Mouse (Mus musculus) skeletal muscle tissue, postnatal 0 days (tissue): ENCODE data around the gene Zfp995. TPM values are rescaled to one million over a fixed set of nuclear protein-coding genes. Genes with fewer than 3 reads are reported as not detected.

ENCODE experiments used
- polyA plus RNA-seq: library from polyadenylated mRNA; unstranded; fragments of >200 nt; fragmentation: Nextera tagmentation; extraction: Ambion mirVana; gene quantifications from 2 replicates; pipeline ENCODE4 v1.2.1, GENCODE M21; 2015

Zfp995 gene
- 2.8 and 3.6 TPM in 2 replicates for polyA plus RNA-seq

DNA sequence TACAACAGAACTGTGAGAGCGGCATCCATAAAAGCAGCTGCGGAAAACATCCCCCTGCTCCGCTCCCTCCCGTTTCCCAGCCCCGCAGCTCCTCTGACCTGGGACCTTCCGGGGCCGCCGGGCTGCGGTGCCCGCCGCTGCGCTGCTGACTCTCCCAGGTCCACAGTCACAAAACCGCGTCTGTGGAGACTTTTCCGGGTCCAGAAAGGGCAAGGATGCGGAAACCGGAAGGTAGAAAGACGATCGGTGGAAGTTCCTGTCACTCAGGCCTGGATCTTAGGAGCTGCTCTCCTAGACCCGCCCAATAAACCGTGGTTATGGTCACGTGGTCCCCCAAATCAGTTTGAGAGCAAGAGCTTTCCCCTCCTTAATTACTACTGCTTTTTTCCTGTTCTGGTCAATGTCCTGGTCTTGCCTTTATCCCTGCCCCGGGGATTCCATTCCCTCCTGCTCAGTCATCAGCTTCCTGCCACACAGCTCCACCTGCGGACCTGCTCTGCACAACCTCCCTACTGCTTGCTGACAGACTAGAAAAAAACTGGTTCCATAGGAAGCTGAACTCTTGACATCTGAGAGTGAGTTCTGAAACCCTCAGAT lies at the start of gene Zfp995:
TSS of gene Zfp995 (minus strand) at position 471 of the 597 bp plus-strand sequence.

DNA sequence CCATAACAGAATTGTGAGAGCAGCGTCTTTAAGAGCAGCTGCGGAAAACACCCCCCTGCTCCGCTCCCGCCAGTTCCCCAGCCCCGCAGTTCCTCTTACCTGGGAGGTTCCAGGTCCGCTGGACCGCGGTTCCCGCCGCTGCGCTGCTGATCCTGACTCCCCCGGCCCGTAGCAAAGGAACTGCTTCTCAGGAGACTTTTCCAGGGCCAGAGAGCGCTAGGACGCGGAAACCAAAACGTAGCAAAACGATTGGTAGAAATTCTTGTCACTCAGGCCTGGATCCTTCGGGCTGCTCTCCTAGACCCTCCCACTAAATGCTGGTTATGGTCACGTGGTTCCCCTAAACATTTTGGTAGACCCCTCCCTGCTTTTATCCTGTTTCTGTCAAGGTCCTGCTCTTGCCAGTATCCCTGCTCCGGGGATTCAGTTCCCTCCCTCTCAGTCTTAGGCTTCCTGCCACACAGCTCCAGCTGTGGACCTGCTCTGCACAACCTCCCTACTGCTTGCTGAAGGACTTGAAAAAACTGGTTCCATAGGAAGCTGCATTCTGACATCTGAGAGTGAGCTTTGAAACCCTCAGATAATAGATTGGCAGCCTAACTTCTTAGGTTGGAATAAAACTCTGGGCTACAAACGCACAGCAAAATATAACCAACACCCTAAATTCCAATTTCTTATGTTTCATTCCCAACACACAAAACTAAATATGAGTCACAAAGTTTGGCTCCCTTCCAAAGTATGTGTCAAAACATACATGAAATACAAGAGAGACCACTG lies 64.0 kb downstream of the Zfp995 start, which contains the start of gene Zfp820:
TSS of gene Zfp820 (minus strand) at position 228 of the 777 bp plus-strand sequence.

Other genes starting within 250 kb of the Zfp995 start
- gene Gm10226, start 218.1 kb downstream of the Zfp995 start, polyA plus RNA-seq, result 3.0 TPM in 2 replicates
- 2.6 and 3.1 TPM in 2 replicates for gene Zfp760, start 202.2 kb downstream of the Zfp995 start, polyA plus RNA-seq
- 3.7 and 4.9 TPM in 2 replicates for gene Zfp229, start 179.1 kb downstream of the Zfp995 start, polyA plus RNA-seq
- gene Zfp820, start 64.2 kb downstream of the Zfp995 start, polyA plus RNA-seq, result 2.9 and 3.6 TPM in 2 replicates
- gene Zfp942, start 52.5 kb upstream of the Zfp995 start, polyA plus RNA-seq, result 7.9 and 8.0 TPM in 2 replicates
- 10.5 and 11.3 TPM in 2 replicates for gene Zfp943, start 52.6 kb upstream of the Zfp995 start, polyA plus RNA-seq